Mouse (Mus musculus) adrenal gland, postnatal 25 days (tissue): Measurements from ENCODE around the gene Psmc6. TPM values are rescaled to one million over a fixed set of nuclear protein-coding genes. Genes with fewer than 3 reads are reported as not detected.

Experiments
- DNase-seq: peaks from one replicate; pipeline ENCODE4 v3.0.0; 2021; ENCODE audit warnings: mixed read lengths
- total RNA-seq: library from RNA; stranded (reverse); gene quantifications from 2 replicates; pipeline ENCODE4 v1.2.3, GENCODE M21; 2021

Gene Psmc6
- total RNA-seq, 1 experiment from 2014 or later: 122 TPM

GRCm38 (mm10) chr14:45350931-45351859 lies 21.6 kb downstream of the Psmc6 start, which contains the start of gene Styx:
Gene Styx (plus strand): TSS chr14:45351093.
- peak; percentile 98 for DNase-seq

- peak; percentile 20 for DNase-seq
These were observed 34.9 kb downstream of the Psmc6 start for GRCm38 (mm10) chr14:45364211-45365195.

GRCm38 (mm10) chr14:45365196-45365587 lies 35.6 kb downstream of the Psmc6 start:
- DNase-seq: no peak

GRCm38 (mm10) chr14:45378771-45379170 lies 49.2 kb downstream of the Psmc6 start:
- DNase-seq: no peak

GRCm38 (mm10) chr14:45380756-45381155 lies 51.2 kb downstream of the Psmc6 start:
- no peak for DNase-seq

GRCm38 (mm10) chr14:45382912-45383311 lies 53.3 kb downstream of the Psmc6 start:
- DNase-seq: no peak

- no peak for DNase-seq
These were observed 56.0 kb downstream of the Psmc6 start for GRCm38 (mm10) chr14:45385596-45385995.

- no peak for DNase-seq
These were observed 57.9 kb downstream of the Psmc6 start for GRCm38 (mm10) chr14:45387480-45387879.

- peak; percentile 97 for DNase-seq
These were observed 59.0 kb downstream of the Psmc6 start for GRCm38 (mm10) chr14:45388345-45389181.

GRCm38 (mm10) chr14:45389194-45389593 lies 59.6 kb downstream of the Psmc6 start:
- no peak for DNase-seq

Other genes starting within 250 kb of the Psmc6 start
- 1.7 and 2.8 TPM in 2 replicates for gene Gpr137c, start 110.1 kb upstream of the Psmc6 start, total RNA-seq
- gene Txndc16, start 109.5 kb upstream of the Psmc6 start, total RNA-seq: 19.7 and 27.8 TPM in 2 replicates
- gene Ero1l, start 11.0 kb upstream of the Psmc6 start, total RNA-seq: 41.0 and 47.2 TPM in 2 replicates
- 20.9 and 31.1 TPM in 2 replicates for gene Styx, start 21.3 kb downstream of the Psmc6 start, total RNA-seq
- 26.4 and 36.9 TPM in 2 replicates for gene Gnpnat1, start 75.1 kb downstream of the Psmc6 start, total RNA-seq
- gene Fermt2, start 200.3 kb downstream of the Psmc6 start, total RNA-seq: 89.6 and 113 TPM in 2 replicates